Mouse (Mus musculus) intestine, embryonic 16.5 days (tissue): Measurements from ENCODE around the gene Angptl4. TPM values are rescaled to one million over a fixed set of nuclear protein-coding genes. Genes with fewer than 3 reads are reported as not detected.
A peak's percentile ranks its signal among the peaks of the same experiment; 100 is the strongest.

ENCODE experiments used
- ATAC-seq: fragments of 200-750 bp; cut with Nextera tagmentation; 2 replicates; pipeline ENCODE4 v1.8.0; 2017; ENCODE audit warnings: moderate TSS enrichment, moderate library complexity
- H3K27ac ChIP-seq: fragments of 300-500 bp; sonication (generic); 2 replicates; pipeline ENCODE4 v1.5.1; 2014; ENCODE audit warnings: mild to moderate bottlenecking, low read length
- H3K27me3 ChIP-seq: fragments of 300-500 bp; sonication (generic); replicated peaks from 2 replicates; pipeline ENCODE4 v1.6.1; 2014; ENCODE audit warnings: low read length, control low read depth, mixed read lengths; ENCODE audit not compliant: control insufficient read depth, insufficient read depth
- H3K36me3 ChIP-seq: fragments of 300-500 bp; sonication (generic); 2 replicates; pipeline ENCODE4 v1.6.1; 2014; ENCODE audit warnings: low read length, control low read depth; ENCODE audit not compliant: control insufficient read depth, insufficient read depth
- H3K4me1 ChIP-seq: fragments of 300-500 bp; sonication (generic); 2 replicates; pipeline ENCODE4 v1.6.1; 2014; ENCODE audit warnings: low read length, control low read depth, mixed read lengths; ENCODE audit not compliant: control insufficient read depth, insufficient read depth
- H3K4me2 ChIP-seq: fragments of 300-500 bp; sonication (generic); 2 replicates; pipeline ENCODE4 v1.6.1; 2014; ENCODE audit warnings: low read depth, low read length, control low read depth
- H3K4me3 ChIP-seq: fragments of 300-500 bp; sonication (generic); 2 replicates; pipeline ENCODE4 v1.5.1; 2014; ENCODE audit warnings: mild to moderate bottlenecking, low read length
- H3K9ac ChIP-seq: fragments of 300-500 bp; sonication (generic); 2 replicates; pipeline ENCODE4 v1.6.1; 2014; ENCODE audit warnings: low read depth, low read length
- H3K9me3 ChIP-seq: fragments of 300-500 bp; sonication (generic); 2 replicates; pipeline ENCODE4 v1.6.1; 2016; ENCODE audit warnings: low read length, control low read depth; ENCODE audit not compliant: control insufficient read depth
- WGBS: fragments of 180-500 bp; shearing (Covaris S2); extraction: QIAGEN DNeasy Blood & Tissue Kit; methylation state at CpG from one replicate; pipeline ENCODE4 v1.1.7; 2014; 5-methylcytosine and 5-hydroxymethylcytosine counted together
- polyA plus RNA-seq: library from polyadenylated mRNA; unstranded; fragments of >200 nt; fragmentation: Nextera tagmentation; extraction: Ambion mirVana; gene quantifications from 2 replicates; pipeline ENCODE4 v1.2.1, GENCODE M21; 2015

Angptl4 gene
- polyA plus RNA-seq, 1 experiment from 2014 or later: 24.5 TPM

- Histone ChIP-seq H3K27me3 (no peaks in the 10 kb centered on the region), H3K4me1 (peaks cover 19% of the 10 kb centered on the region), H3K4me3 (no peak overlapping the region), H3K27ac (no peak overlapping the region), H3K36me3 (no peaks in the 10 kb centered on the region), H3K9ac (no peak overlapping the region), H3K4me2 (no peak overlapping the region), H3K9me3 (no peaks in the 10 kb centered on the region)
- ATAC-seq: no peak
- WGBS: 77% methylated on average over 18 of the region's 18 CpGs
Measured at GRCm38 (mm10) chr17:33786375-33786774, 4.7 kb upstream of the Angptl4 start.

GRCm38 (mm10) chr17:33784939-33785338 lies 3.3 kb upstream of the Angptl4 start:
- WGBS: 82% methylated on average over 2 of the region's 2 CpGs
- no peak for ATAC-seq
- H3K4me1 ChIP-seq: peaks cover 29% of the 10 kb centered on the region

GRCm38 (mm10) chr17:33783408-33783807 lies 1.8 kb upstream of the Angptl4 start:
- no peak overlapping the region; the same call in 1 of the 2 replicates for H3K27ac ChIP-seq
- peaks cover 44% of the 10 kb centered on the region for H3K4me1 ChIP-seq
- H3K4me3 ChIP-seq: no peak overlapping the region
- H3K9me3 ChIP-seq: no peaks in the 10 kb centered on the region
- no peaks in the 10 kb centered on the region for H3K36me3 ChIP-seq
- no peak for ATAC-seq
- no peak overlapping the region for H3K4me2 ChIP-seq
- no peak overlapping the region for H3K9ac ChIP-seq
- H3K27me3 ChIP-seq: no peaks in the 10 kb centered on the region

More at GRCm38 (mm10) chr17:33784939-33785338, 3.3 kb upstream of the Angptl4 start:
- Histone ChIP-seq H3K36me3 (no peaks in the 10 kb centered on the region), H3K27me3 (no peaks in the 10 kb centered on the region), H3K4me3 (no peak overlapping the region), H3K9me3 (no peaks in the 10 kb centered on the region), H3K4me2 (no peak overlapping the region), H3K27ac (no peak overlapping the region), H3K9ac (no peak overlapping the region)

GRCm38 (mm10) chr17:33782067-33782466 lies 437 bp upstream of the Angptl4 start:
- peak overlapping the region; percentile 87 for H3K4me2 ChIP-seq
- H3K36me3 ChIP-seq: peaks cover 3% of the 10 kb centered on the region; the same call in 1 of the 2 replicates
- H3K4me3 ChIP-seq: peak overlapping the region; percentile 61
- WGBS: 39% methylated on average over 4 of the region's 4 CpGs
- no peaks in the 10 kb centered on the region for H3K27me3 ChIP-seq
- peak overlapping the region; percentile 75 for H3K9ac ChIP-seq
- H3K27ac ChIP-seq: peak overlapping the region; percentile 87
- peaks cover 44% of the 10 kb centered on the region for H3K4me1 ChIP-seq
- ATAC-seq: no peak
- H3K9me3 ChIP-seq: no peaks in the 10 kb centered on the region

GRCm38 (mm10) chr17:33780431-33780830 lies 1.2 kb downstream of the Angptl4 start:
- Histone ChIP-seq H3K36me3 (peaks cover 8% of the 10 kb centered on the region; the same call in 1 of the 2 replicates), H3K4me1 (peaks cover 44% of the 10 kb centered on the region), H3K4me3 (peak overlapping the region; percentile 61), H3K9ac (peak overlapping the region; percentile 75), H3K9me3 (no peaks in the 10 kb centered on the region), H3K27me3 (no peaks in the 10 kb centered on the region), H3K27ac (peak overlapping the region; percentile 87), H3K4me2 (peak overlapping the region; percentile 87)
- WGBS: 81% methylated on average over 5 of the region's 5 CpGs
- ATAC-seq: no peak

GRCm38 (mm10) chr17:33779967-33780295 lies 1.7 kb downstream of the Angptl4 start:
- ATAC-seq: no peak
- peak overlapping the region; percentile 40; the same call in 1 of the 2 replicates for H3K9ac ChIP-seq
- WGBS: 74% methylated on average over 5 of the region's 5 CpGs

GRCm38 (mm10) chr17:33779271-33779966 lies 2.2 kb downstream of the Angptl4 start:
- peaks cover 8% of the 10 kb centered on the region; the same call in 1 of the 2 replicates for H3K36me3 ChIP-seq
- H3K4me3 ChIP-seq: peak overlapping the region; percentile 61
- WGBS: 37% methylated on average over 9 of the region's 9 CpGs
- H3K4me2 ChIP-seq: peak overlapping the region; percentile 87
- H3K27me3 ChIP-seq: no peaks in the 10 kb centered on the region
- peaks cover 44% of the 10 kb centered on the region for H3K4me1 ChIP-seq
- ATAC-seq: peak; percentile 56
- no peaks in the 10 kb centered on the region for H3K9me3 ChIP-seq
- H3K9ac ChIP-seq: peak overlapping the region; percentile 40
- peak overlapping the region; percentile 74 for H3K27ac ChIP-seq

More at GRCm38 (mm10) chr17:33779967-33780295, 1.7 kb downstream of the Angptl4 start:
- H3K36me3 ChIP-seq: peaks cover 8% of the 10 kb centered on the region; the same call in 1 of the 2 replicates
- peak overlapping the region; percentile 74 for H3K27ac ChIP-seq
- H3K4me2 ChIP-seq: peak overlapping the region; percentile 87
- H3K4me1 ChIP-seq: peaks cover 44% of the 10 kb centered on the region
- peak overlapping the region; percentile 61 for H3K4me3 ChIP-seq
- H3K9me3 ChIP-seq: no peaks in the 10 kb centered on the region
- no peaks in the 10 kb centered on the region for H3K27me3 ChIP-seq

GRCm38 (mm10) chr17:33775287-33775686 lies 6.3 kb downstream of the Angptl4 start:
- Histone ChIP-seq H3K36me3 (peaks cover 8% of the 10 kb centered on the region; the same call in 1 of the 2 replicates), H3K9ac (no peak overlapping the region), H3K27me3 (no peaks in the 10 kb centered on the region), H3K27ac (no peak overlapping the region), H3K4me2 (no peak overlapping the region), H3K4me3 (no peak overlapping the region), H3K4me1 (peaks cover 16% of the 10 kb centered on the region), H3K9me3 (no peaks in the 10 kb centered on the region)
- WGBS: 98% methylated on average over 4 of the region's 4 CpGs
- no peak for ATAC-seq

GRCm38 (mm10) chr17:33774573-33775155 lies 7.0 kb downstream of the Angptl4 start:
- no peak overlapping the region for H3K4me3 ChIP-seq
- no peak overlapping the region for H3K27ac ChIP-seq
- no peak for ATAC-seq
- H3K9me3 ChIP-seq: no peaks in the 10 kb centered on the region
- H3K9ac ChIP-seq: no peak overlapping the region
- H3K27me3 ChIP-seq: no peaks in the 10 kb centered on the region
- H3K4me1 ChIP-seq: peaks cover 12% of the 10 kb centered on the region
- 85% methylated on average over 8 of the region's 8 CpGs for WGBS
- H3K36me3 ChIP-seq: peaks cover 8% of the 10 kb centered on the region; the same call in 1 of the 2 replicates
- H3K4me2 ChIP-seq: no peak overlapping the region
